Mouse (Mus musculus): Measurements from ENCODE around the gene Kcnh8.

The Kcnh8 gene

GRCm38 (mm10) chr17:52602093-52602780 lies at the start of gene Kcnh8:
Gene Kcnh8 (plus strand): TSS chr17:52602709.
- DNase-seq = peak; percentile 8 to 9

DNA sequence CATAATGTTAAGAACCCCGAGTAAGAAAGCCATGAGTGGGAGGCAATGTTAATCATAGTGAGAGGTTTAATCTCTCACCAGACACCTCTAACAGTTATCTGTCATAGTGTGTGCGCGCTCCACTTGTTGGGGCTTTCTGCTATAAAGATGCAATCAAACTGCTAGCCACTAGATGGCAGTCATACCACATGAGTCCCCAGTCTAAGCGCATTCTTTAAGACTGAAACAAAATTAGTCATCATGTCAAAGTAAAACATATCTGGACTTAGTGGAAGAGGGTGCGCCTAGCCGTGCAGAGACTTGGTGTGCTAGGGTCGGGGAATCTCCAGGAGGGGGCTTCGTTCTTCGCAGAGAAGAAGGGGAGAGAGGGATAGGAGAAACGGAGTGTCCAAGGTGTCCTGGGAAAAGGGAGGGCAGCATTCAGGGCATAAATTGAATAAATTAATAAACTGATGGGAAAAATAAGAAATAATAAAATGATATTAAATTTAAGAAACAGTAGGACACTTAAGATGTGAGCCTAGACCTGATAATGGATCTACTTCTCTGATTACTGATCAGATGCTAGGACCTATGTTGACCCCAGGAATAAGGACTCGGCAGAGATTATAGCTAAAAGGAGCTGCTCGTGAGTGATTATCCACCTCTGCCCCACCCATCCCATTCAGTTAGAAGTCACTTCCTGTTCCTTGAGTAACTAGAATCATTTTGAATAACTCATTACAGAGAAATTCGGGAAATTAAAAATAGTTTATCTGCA lies 42.4 kb upstream of the Kcnh8 start:
- DNase-seq = peak; percentile 18 to 54

DNA sequence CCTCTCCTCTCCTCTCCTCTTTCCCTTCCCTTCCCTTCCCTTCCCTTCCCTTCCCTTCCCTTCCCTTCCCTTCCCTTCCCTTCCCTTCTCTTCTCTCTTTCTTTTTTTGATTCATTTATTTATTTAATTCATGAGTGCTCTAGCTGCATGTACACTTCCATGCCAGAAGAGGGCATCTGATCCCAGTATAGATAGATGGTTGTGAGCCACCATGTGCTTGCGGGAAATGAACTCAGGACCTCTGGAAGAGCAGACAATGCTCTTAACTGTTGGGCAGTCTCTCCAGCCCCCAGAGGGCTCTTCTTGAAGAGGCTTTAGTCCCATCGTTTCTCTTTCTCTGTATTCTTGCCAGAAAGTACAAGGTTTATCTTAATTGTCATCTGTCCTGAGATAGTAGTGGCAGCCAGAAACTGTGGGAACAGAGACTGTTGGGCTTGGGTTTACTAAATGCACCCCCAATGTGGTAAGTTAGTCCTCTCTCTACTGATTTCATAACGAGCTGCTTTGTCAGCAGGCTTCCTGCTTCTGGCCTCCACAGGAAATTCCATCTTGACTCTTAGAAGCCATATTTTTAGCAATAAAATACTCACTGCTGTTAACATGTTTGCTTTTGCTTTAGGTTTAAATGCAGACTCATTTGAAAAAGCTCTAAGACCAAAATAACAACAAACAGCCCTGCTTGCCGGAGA lies 36.9 kb upstream of the Kcnh8 start:
- DNase-seq = no peak

DNA sequence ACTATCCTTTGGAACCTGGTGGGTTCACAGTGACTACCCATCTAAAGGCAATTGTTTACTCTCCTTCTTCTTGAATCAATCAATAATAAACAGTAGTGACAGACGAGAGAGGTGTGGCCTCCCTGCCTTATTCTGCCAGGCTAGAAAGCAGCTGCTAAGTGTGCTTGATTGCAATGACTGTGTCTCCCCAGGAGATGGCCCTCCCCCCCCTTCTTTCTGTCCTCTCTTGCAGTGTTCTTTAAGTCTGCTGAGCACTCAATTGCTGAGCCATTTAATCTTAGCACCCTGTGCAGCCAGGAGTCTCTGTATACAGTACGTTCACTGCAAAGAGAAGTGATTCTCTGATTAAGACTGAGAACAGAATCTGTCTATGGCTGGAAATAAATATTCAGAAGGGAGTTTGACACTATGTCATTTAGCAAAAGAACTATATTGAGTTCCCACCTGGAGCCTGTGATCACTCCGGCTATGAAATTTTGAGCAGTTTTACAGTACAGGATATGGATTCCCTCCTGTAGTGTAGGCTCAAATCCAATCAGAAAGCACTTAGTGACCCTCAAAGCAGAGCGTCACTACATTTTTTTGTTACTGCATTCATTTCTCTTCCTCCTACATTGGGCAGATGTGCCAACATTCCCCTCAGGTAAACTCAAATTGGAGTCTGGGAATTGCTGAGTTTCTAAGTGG lies 32.8 kb upstream of the Kcnh8 start:
- no peak for DNase-seq

GRCm38 (mm10) chr17:52572229-52572628 lies 30.3 kb upstream of the Kcnh8 start:
- DNase-seq = no peak

- no peak for DNase-seq
Observed at GRCm38 (mm10) chr17:52591503-52592194, 10.9 kb upstream of the Kcnh8 start.

DNA sequence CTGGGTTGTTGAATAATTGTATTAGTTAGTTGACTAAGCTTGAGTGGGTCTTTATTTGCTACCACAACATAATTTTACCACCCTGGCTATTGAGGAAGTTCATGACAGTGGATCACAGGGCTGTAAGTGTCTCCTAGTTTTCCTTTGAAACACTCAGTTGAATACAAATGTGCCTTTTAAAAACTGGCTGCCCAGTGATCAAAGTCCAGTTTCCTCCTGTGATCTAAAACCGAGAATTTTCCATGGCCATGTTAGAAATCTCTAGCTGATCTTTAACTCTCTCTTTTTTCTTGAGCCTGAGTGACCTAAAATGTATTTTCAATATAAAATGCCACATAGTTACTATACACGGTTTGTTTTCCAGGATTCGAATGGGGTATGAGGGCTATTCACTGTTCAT lies 3.4 kb upstream of the Kcnh8 start:
- no peak for DNase-seq

GRCm38 (mm10) chr17:52600882-52601371 lies 1.6 kb upstream of the Kcnh8 start:
- peak; percentile 48 to 55 for DNase-seq

DNA sequence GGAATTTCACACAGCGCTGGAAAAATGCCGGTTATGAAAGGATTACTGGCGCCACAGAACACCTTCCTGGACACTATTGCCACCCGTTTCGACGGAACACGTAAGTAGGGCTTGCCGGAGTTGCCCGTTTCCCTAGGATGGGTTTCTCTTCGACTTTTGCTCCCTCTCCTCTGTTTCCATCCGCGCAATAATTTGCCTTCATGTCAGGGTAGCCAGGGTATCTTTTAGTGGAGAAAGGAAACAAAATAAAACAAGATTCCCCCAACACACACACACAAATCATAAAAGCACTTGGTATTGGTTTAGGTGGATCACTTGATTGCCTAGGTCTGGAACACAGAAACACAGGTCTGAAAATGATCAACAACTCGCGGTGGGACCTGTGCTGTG lies 267 bp downstream of the Kcnh8 start:
- peak in 1 of 2 experiments; percentile 4 for DNase-seq

GRCm38 (mm10) chr17:52603411-52603810 lies 902 bp downstream of the Kcnh8 start:
- no peak for DNase-seq

GRCm38 (mm10) chr17:52611382-52611781 lies 8.9 kb downstream of the Kcnh8 start:
- no peak for DNase-seq

GRCm38 (mm10) chr17:52649186-52649585 lies 46.7 kb downstream of the Kcnh8 start:
- DNase-seq = no peak

DNA sequence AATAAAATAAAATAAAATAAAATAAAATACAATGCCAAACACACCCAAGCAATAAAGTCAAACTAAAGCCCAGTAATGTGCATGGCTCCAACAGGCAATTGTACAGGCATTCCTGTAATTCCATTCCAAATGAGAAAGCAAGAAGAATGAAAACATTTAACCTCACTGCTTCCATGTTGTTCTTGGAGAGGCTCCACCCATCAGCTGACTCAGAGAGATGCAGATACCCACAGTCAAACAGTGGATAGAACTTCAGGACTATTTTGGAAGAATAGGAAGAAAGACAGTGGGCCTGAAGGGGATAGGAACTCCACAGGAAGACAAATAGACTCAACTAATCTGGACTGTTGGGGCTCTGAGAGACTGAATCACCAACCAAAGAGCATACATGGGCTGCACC lies 89.5 kb downstream of the Kcnh8 start:
- DNase-seq = no peak

DNA sequence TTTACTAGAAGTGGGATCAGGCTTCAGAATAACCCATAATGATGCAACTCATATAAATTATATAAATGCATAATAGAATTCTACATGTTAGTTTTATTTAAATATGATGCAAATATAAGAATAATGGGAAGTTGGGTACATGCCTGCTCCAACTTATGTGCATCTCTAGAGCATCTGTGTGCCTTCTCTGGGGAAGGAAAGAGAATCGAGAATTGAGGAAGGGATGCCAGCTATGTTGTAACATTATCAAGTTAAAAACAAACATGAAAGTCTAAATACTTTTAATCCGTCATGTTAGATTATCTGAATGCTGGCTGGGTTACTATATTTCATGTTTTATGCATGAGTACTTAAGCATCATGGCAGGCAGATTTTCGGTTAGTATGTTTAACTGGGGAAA lies 99.4 kb downstream of the Kcnh8 start:
- DNase-seq = no peak

GRCm38 (mm10) chr17:52712319-52712718 lies 109.8 kb downstream of the Kcnh8 start:
- no peak for DNase-seq

DNA sequence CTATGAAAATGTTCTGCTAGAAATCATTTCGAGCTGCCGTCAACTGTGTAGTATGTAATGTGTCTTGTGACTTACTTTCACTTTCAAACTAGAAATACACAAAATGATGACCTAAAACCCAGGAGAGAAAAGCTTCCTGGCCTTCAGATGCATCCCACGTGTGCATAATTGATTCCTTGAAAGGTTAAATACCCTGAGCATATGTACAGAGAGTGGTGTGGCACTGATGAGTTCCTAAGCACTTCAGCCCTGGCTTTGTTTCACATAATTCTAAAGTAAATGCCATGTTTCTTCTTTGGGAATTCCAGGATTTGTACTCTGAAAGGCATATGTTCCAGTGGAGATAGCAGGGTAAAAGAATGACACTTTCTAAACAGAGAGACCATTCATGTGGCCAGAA lies 119.7 kb downstream of the Kcnh8 start:
- no peak for DNase-seq

- no peak for DNase-seq
Observed at GRCm38 (mm10) chr17:52728806-52729205, 126.3 kb downstream of the Kcnh8 start.

GRCm38 (mm10) chr17:52738436-52738835 lies 135.9 kb downstream of the Kcnh8 start:
- DNase-seq = no peak

GRCm38 (mm10) chr17:52788151-52788550 lies 185.6 kb downstream of the Kcnh8 start:
- no peak for DNase-seq

DNA sequence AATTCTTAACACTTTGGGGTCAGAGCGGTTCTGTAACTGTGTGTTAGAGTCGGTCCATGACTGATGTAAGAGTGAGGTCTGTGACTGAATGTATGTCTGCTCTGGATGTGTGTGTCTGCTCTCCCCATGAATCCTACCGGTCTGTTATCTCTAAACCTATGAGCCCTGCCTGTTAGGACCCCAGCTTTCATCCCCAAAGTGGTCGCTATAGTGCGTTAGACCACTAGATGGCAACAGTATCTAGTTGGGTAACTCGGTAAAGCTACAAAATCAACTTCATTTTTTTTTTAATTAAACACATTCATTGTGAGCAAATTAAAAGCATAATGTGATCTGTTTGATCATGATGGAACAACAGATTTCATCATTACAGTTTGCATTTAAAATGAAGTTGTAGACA lies 202.0 kb downstream of the Kcnh8 start:
- no peak for DNase-seq

GRCm38 (mm10) chr17:52810773-52811172 lies 208.3 kb downstream of the Kcnh8 start:
- no peak for DNase-seq

- DNase-seq = no peak
Observed at GRCm38 (mm10) chr17:52819007-52819406, 216.5 kb downstream of the Kcnh8 start.

Measured in cerebellum, postnatal 36 days (tissue).